Mouse (Mus musculus) MEL (cell line): Measurements from ENCODE around the gene Mcrip1. TPM values are rescaled to one million over a fixed set of nuclear protein-coding genes. Genes with fewer than 3 reads are reported as not detected.

Source experiments
- DNase-seq: peaks from one replicate; pipeline ENCODE4 v3.0.0; 2011; ENCODE audit warnings: low read depth, low spot score
- H3K27ac ChIP-seq: 2 replicates; pipeline ENCODE4 v1.5.1; 2012; ENCODE audit warnings: low read depth, mild to moderate bottlenecking, control low read depth, low read length, moderate library complexity; ENCODE audit not compliant: control insufficient read depth
- H3K27me3 ChIP-seq, 2 experiments: fragments of 150-350 bp in 1 of 2; sonication (generic) in 1 of 2; 2 replicates each; pipeline ENCODE4 v1.6.1; 2012; ENCODE audit warnings: low read length in 2 of 2, mild to moderate bottlenecking in 2 of 2, improper control_type of control experiment in 1 of 2, moderate library complexity in 1 of 2; ENCODE audit not compliant: insufficient read depth in 2 of 2, control insufficient read depth in 1 of 2
- H3K36me3 ChIP-seq, 2 experiments: 2 replicates each; pipeline ENCODE4 v1.6.1; 2012 to 2014; ENCODE audit warnings: low read length in 2 of 2, improper control_type of control experiment in 1 of 2, inconsistent platforms in 1 of 2, mild to moderate bottlenecking in 1 of 2; ENCODE audit not compliant: insufficient read depth in 2 of 2, control insufficient read depth in 1 of 2
- H3K4me1 ChIP-seq, 2 experiments: fragments of 150-350 bp in 1 of 2; sonication (generic) in 1 of 2; 2 replicates each; pipeline ENCODE4 v1.6.1; 2012; ENCODE audit warnings: low read length in 2 of 2, improper control_type of control experiment in 1 of 2, mild to moderate bottlenecking in 1 of 2; ENCODE audit not compliant: insufficient read depth in 2 of 2, control insufficient read depth in 1 of 2
- H3K4me3 ChIP-seq, 2 experiments: fragments of 150-350 bp in 1 of 2; sonication (generic) in 1 of 2; 2 replicates each; pipeline ENCODE4 v1.5.1; 2012; ENCODE audit warnings: low read depth in 2 of 2, low read length in 2 of 2, mild to moderate bottlenecking in 2 of 2, moderate library complexity in 2 of 2, control low read depth in 1 of 2, improper control_type of control experiment in 1 of 2; ENCODE audit not compliant: control insufficient read depth in 1 of 2, insufficient read depth in 1 of 2
- H3K79me2 ChIP-seq: 2 replicates; pipeline ENCODE4 v1.6.1; 2012; ENCODE audit warnings: mild to moderate bottlenecking, low read length, moderate library complexity; ENCODE audit not compliant: control insufficient read depth, poor library complexity, insufficient read depth
- H3K9ac ChIP-seq: 2 replicates; pipeline ENCODE4 v1.6.1; 2012; ENCODE audit warnings: low read depth, mild to moderate bottlenecking, control low read depth, low read length, moderate library complexity; ENCODE audit not compliant: control insufficient read depth, poor library complexity, severe bottlenecking
- H3K9me3 ChIP-seq: fragments of 150-350 bp; sonication (generic); replicated peaks from 2 replicates; pipeline ENCODE4 v1.6.1; 2012; ENCODE audit warnings: mild to moderate bottlenecking, low read length, improper control_type of control experiment, moderate library complexity; ENCODE audit not compliant: insufficient read depth
- BHLHE40 ChIP-seq: IDR thresholded peaks from 2 replicates; pipeline ENCODE4 v1.6.1; 2012; ENCODE audit warnings: low read depth, mild to moderate bottlenecking, inconsistent platforms, low read length, improper control_type of control experiment, borderline replicate concordance
- CHD1 ChIP-seq: IDR thresholded peaks from 2 replicates; pipeline ENCODE4 v1.6.1; 2012; ENCODE audit warnings: low read depth, mild to moderate bottlenecking, inconsistent platforms, low read length, improper control_type of control experiment
- CHD2 ChIP-seq: IDR thresholded peaks from 2 replicates; pipeline ENCODE4 v1.6.1; 2011; ENCODE audit warnings: low read length, improper control_type of control experiment
- CTCF ChIP-seq, 3 experiments: IDR thresholded peaks in 2 of 3; conservative IDR thresholded peaks in 1 of 3; 2 replicates each; pipeline ENCODE4 v1.5.1; 2011 to 2012; ENCODE audit warnings: low read length in 3 of 3, low read depth in 2 of 3, mild to moderate bottlenecking in 2 of 3, improper control_type of control experiment in 1 of 3, inconsistent platforms in 1 of 3, mixed read lengths in 1 of 3, moderate library complexity in 1 of 3; ENCODE audit not compliant: control insufficient read depth in 1 of 3, insufficient read depth in 1 of 3, poor library complexity in 1 of 3, severe bottlenecking in 1 of 3
- E2F4 ChIP-seq: IDR thresholded peaks from 2 replicates; pipeline ENCODE4 v1.6.1; 2011; ENCODE audit warnings: low read depth, low read length, improper control_type of control experiment, borderline replicate concordance
- ELF1 ChIP-seq: IDR thresholded peaks from 2 replicates; pipeline ENCODE4 v1.6.1; 2014; ENCODE audit warnings: low read depth, mild to moderate bottlenecking, inconsistent platforms, low read length, improper control_type of control experiment, moderate library complexity
- EP300 ChIP-seq, 2 experiments: IDR thresholded peaks; 2 replicates each; pipeline ENCODE4 v1.6.1; 2011; ENCODE audit warnings: improper control_type of control experiment in 2 of 2, low read length in 2 of 2, low read depth in 1 of 2, mild to moderate bottlenecking in 1 of 2
- ETS1 ChIP-seq: IDR thresholded peaks from 2 replicates; pipeline ENCODE4 v1.6.1; 2012; ENCODE audit warnings: low read depth, mild to moderate bottlenecking, inconsistent platforms, low read length, improper control_type of control experiment, moderate library complexity
- HCFC1 ChIP-seq: IDR thresholded peaks from 2 replicates; pipeline ENCODE4 v1.6.1; 2012; ENCODE audit warnings: low read depth, mild to moderate bottlenecking, inconsistent platforms, low read length, improper control_type of control experiment, moderate library complexity
- MXI1 ChIP-seq: IDR thresholded peaks from 2 replicates; pipeline ENCODE4 v1.6.1; 2011; ENCODE audit warnings: mild to moderate bottlenecking, low read depth, low read length, improper control_type of control experiment
- MYC ChIP-seq: IDR thresholded peaks from 2 replicates; pipeline ENCODE4 v1.6.1; 2011; ENCODE audit warnings: low read depth, mild to moderate bottlenecking, low read length, improper control_type of control experiment, moderate library complexity
- POLR2A ChIP-seq, 2 experiments: IDR thresholded peaks; 2 replicates each; pipeline ENCODE4 v1.6.1; 2011 to 2012; ENCODE audit warnings: low read length in 2 of 2, mild to moderate bottlenecking in 2 of 2, control low read depth in 1 of 2, improper control_type of control experiment in 1 of 2, low read depth in 1 of 2, moderate library complexity in 1 of 2; ENCODE audit not compliant: control insufficient read depth in 1 of 2, insufficient read depth in 1 of 2, poor library complexity in 1 of 2
- POLR2AphosphoS2 ChIP-seq: IDR thresholded peaks from 2 replicates; pipeline ENCODE4 v1.6.1; 2011; ENCODE audit warnings: low read length, improper control_type of control experiment
- POLR2AphosphoS5 ChIP-seq: IDR thresholded peaks from 2 replicates; pipeline ENCODE4 v1.6.1; 2012; ENCODE audit warnings: low read depth, borderline replicate concordance, mild to moderate bottlenecking, inconsistent platforms, low read length, moderate library complexity, mixed read lengths
- RAD21 ChIP-seq: IDR thresholded peaks from 2 replicates; pipeline ENCODE4 v1.6.1; 2011; ENCODE audit warnings: mild to moderate bottlenecking, low read depth, low read length, improper control_type of control experiment
- SIN3A ChIP-seq: IDR thresholded peaks from 2 replicates; pipeline ENCODE4 v1.6.1; 2012; ENCODE audit warnings: low read length, improper control_type of control experiment, inconsistent platforms
- SMC3 ChIP-seq: IDR thresholded peaks from 2 replicates; pipeline ENCODE4 v1.6.1; 2011; ENCODE audit warnings: low read depth, low read length, improper control_type of control experiment
- TAL1 ChIP-seq: IDR thresholded peaks from 2 replicates; pipeline ENCODE4 v1.6.1; 2012; ENCODE audit warnings: mild to moderate bottlenecking, inconsistent platforms, low read length, moderate library complexity, mixed read lengths
- TCF12 ChIP-seq: IDR thresholded peaks from 2 replicates; pipeline ENCODE4 v1.6.1; 2014; ENCODE audit warnings: low read depth, mild to moderate bottlenecking, inconsistent platforms, low read length, improper control_type of control experiment, moderate library complexity
- ZC3H11A ChIP-seq: IDR thresholded peaks from 2 replicates; pipeline ENCODE4 v1.6.1; 2012; ENCODE audit warnings: low read depth, mild to moderate bottlenecking, inconsistent platforms, low read length, improper control_type of control experiment
- ZMIZ1 ChIP-seq: IDR thresholded peaks from 2 replicates; pipeline ENCODE4 v1.6.1; 2012; ENCODE audit warnings: low read depth, mild to moderate bottlenecking, inconsistent platforms, low read length, improper control_type of control experiment, moderate library complexity
- polyA plus RNA-seq, 2 experiments: library from polyadenylated mRNA; stranded (reverse) in 1 of 2; unstranded in 1 of 2; fragments of >175 nt in 1 of 2; fragments of >200 nt in 1 of 2; gene quantifications; 2 replicates each; pipeline versions ENCODE4 v1.2.1 to v1.2.4; 2012; ENCODE audit warnings: low replicate concordance in 2 of 2, low read depth in 1 of 2; ENCODE audit not compliant: insufficient read length in 2 of 2, insufficient read depth in 1 of 2, missing spikeins in 1 of 2
- total RNA-seq: library from RNA; depleted of rRNA; stranded (reverse); fragments of 300-350 nt; gene quantifications from 2 replicates; pipeline ENCODE4 v1.2.3, GENCODE M21; 2012

Mcrip1 gene
- total and polyA plus RNA-seq, 3 experiments = 36.6 to 83.5 TPM; not detected in 1

- peaks cover 4 to 19% of the 10 kb centered on the region in 2 experiments; a peak in 3 of 4 replicates for H3K36me3 ChIP-seq
- peaks cover 37% of the 10 kb centered on the region for H3K79me2 ChIP-seq
- peak overlapping the region; percentile 84 for H3K9ac ChIP-seq
- H3K9me3 ChIP-seq = no peaks in the 10 kb centered on the region
- peaks cover 7 to 20% of the 10 kb centered on the region in 2 experiments for H3K4me1 ChIP-seq
- peak overlapping the region; percentile 76 to 94; a peak in 3 of 4 replicates for H3K4me3 ChIP-seq
- no peaks in the 10 kb centered on the region for H3K27me3 ChIP-seq
- DNase-seq = peak; percentile 80
- no peak overlapping the region for H3K27ac ChIP-seq
- no peak for TF ChIP-seq POLR2AphosphoS5
- peak; percentile 82 to 97 (median 87) for TF ChIP-seq CTCF (IDR thresholded peaks at IDR 0.05 in 2 of 3, conservative IDR thresholded peaks at IDR 0.05 in 1 of 3; ENCODE audit: control insufficient read depth in 1 of 3, insufficient read depth in 1 of 3, low read depth in 2 of 3, low read length in 3 of 3, poor library complexity in 1 of 3, severe bottlenecking in 1 of 3)
- TF ChIP-seq SIN3A = peak; percentile 24; the same call in 1 of the 2 replicates
- 0 out of 2 replicates have a peak, but pooled peaks have one; percentile 4 for TF ChIP-seq ELF1
- peak; percentile 72 for TF ChIP-seq SMC3
- no peak for TF ChIP-seq EP300 (IDR thresholded peaks at IDR 0.05; ENCODE audit: low read depth in 1 of 2, low read length in 2 of 2)
- peak; percentile 26 for TF ChIP-seq RAD21
- TF ChIP-seq CHD2 = no peak
- TF ChIP-seq ZMIZ1 = 0 out of 2 replicates have a peak, but pooled peaks have one; percentile 36
- TF ChIP-seq ZC3H11A = no peak; the same call in 1 of the 2 replicates
Observed at GRCm38 (mm10) chr11:120579316-120580107, 30.0 kb upstream of the Mcrip1 start.

GRCm38 (mm10) chr11:120578694-120579243 is 29.2 kb upstream of the Mcrip1 start:
- Histone ChIP-seq H3K27ac (no peak overlapping the region), H3K9ac (no peak overlapping the region), H3K79me2 (peaks cover 43% of the 10 kb centered on the region), H3K27me3 (no peaks in the 10 kb centered on the region), H3K4me3 (no peak overlapping the region), H3K4me1 (peaks cover 10 to 20% of the 10 kb centered on the region in 2 experiments)
- DNase-seq = no peak
- TF ChIP-seq POLR2AphosphoS2 (no peak), ETS1 (no peak), BHLHE40 (no peak), TCF12 (no peak), E2F4 (no peak), ELF1 (no peak), ZMIZ1 (no peak), TAL1 (no peak), ZC3H11A (no peak), MYC (no peak), POLR2A (IDR thresholded peaks at IDR 0.05; ENCODE audit: control insufficient read depth in 1 of 2, insufficient read depth in 1 of 2, low read depth in 1 of 2, low read length in 2 of 2, poor library complexity in 1 of 2) (no peak), HCFC1 (no peak), MXI1 (no peak), CHD1 (no peak), POLR2AphosphoS5 (no peak)
- TF ChIP-seq, all 39 proteins: peak for 0
- Histone ChIP-seq H3K36me3 (peaks cover 4 to 22% of the 10 kb centered on the region in 2 experiments; a peak in 3 of 4 replicates), H3K9me3 (no peaks in the 10 kb centered on the region)
